Mouse (Mus musculus) heart, embryonic 10.5 days (tissue): ENCODE results near the gene Olfr706. TPM values are rescaled to one million over a fixed set of nuclear protein-coding genes. Genes with fewer than 3 reads are reported as not detected.
"Not testable (repeated sequence)": the region's sequence is repeated elsewhere in the genome, so short reads cannot be mapped to it uniquely, and the experiment has no call there.

Experiments
- DNase-seq: peaks from one replicate; pipeline ENCODE4 v3.0.0-alpha.2; 2017; ENCODE audit warnings: low spot score
- H3K27ac ChIP-seq: fragments of 300-500 bp; sonication (generic); 2 replicates; pipeline ENCODE4 v1.5.1; 2016; ENCODE audit warnings: mild to moderate bottlenecking
- H3K27me3 ChIP-seq: fragments of 300-500 bp; sonication (generic); 2 replicates; pipeline ENCODE4 v1.6.1; 2016; ENCODE audit warnings: mild to moderate bottlenecking; ENCODE audit not compliant: poor library complexity, insufficient read depth, severe bottlenecking
- H3K36me3 ChIP-seq: fragments of 300-500 bp; sonication (generic); 2 replicates; pipeline ENCODE4 v1.6.1; 2016; ENCODE audit warnings: mild to moderate bottlenecking, moderate library complexity
- H3K4me1 ChIP-seq: fragments of 300-500 bp; sonication (generic); 2 replicates; pipeline ENCODE4 v1.6.1; 2016; ENCODE audit warnings: mild to moderate bottlenecking
- H3K4me3 ChIP-seq: fragments of 300-500 bp; sonication (generic); 2 replicates; pipeline ENCODE4 v1.5.1; 2016; ENCODE audit warnings: mild to moderate bottlenecking, moderate library complexity
- H3K9me3 ChIP-seq: fragments of 300-500 bp; sonication (generic); 2 replicates; pipeline ENCODE4 v1.6.1; 2016; ENCODE audit warnings: mild to moderate bottlenecking, moderate library complexity
- WGBS: fragments of 180-500 bp; shearing (Covaris S2); methylation state at CpG from one replicate; pipeline ENCODE4 v1.1.7; 2016; 5-methylcytosine and 5-hydroxymethylcytosine counted together
- polyA plus RNA-seq: library from polyadenylated mRNA; unstranded; fragments of >200 nt; fragmentation: Nextera tagmentation; extraction: Ambion mirVana; gene quantifications from 2 replicates; pipeline ENCODE4 v1.2.1, GENCODE M21; 2016

The Olfr706 gene
- polyA plus RNA-seq, result not detected in 2 replicates

DNA sequence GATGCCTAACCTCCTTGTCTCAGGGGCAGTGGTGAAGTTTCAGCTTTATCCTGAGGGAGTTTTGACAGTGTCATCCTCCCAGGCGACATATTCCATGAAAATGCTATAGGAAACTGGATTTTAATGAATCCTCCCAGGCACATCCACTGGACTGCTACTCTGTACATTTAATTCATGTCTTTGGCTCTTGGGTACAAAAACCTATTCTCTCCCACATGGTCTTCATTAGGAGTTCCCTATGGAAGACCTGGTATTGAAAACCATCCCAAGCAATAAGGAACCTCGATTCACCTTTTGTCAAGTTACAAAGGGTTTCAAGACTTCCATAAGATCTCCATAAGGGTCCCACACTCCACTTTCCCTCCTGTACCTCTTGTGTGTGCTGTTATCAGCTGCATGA is at the start of gene Olfr706:
TSS of gene Olfr706 (minus strand) at position 101 of the 400 bp plus-strand sequence.
- no peak within 1 kb of the TSS for H3K4me3 ChIP-seq
- no peak for DNase-seq
- 0 out of 2 replicates have a peak, but pooled peaks cover 3% of the 10 kb centered on the region for H3K9me3 ChIP-seq
- WGBS, result 81% methylated on average over 2 of the region's 2 CpGs
- H3K36me3 ChIP-seq, result no peaks in the 10 kb centered on the region
- no peak within 1 kb of the TSS for H3K27ac ChIP-seq
- H3K4me1 ChIP-seq, result no peaks in the 10 kb centered on the region
- H3K27me3 ChIP-seq, result no peaks in the 10 kb centered on the region

DNA sequence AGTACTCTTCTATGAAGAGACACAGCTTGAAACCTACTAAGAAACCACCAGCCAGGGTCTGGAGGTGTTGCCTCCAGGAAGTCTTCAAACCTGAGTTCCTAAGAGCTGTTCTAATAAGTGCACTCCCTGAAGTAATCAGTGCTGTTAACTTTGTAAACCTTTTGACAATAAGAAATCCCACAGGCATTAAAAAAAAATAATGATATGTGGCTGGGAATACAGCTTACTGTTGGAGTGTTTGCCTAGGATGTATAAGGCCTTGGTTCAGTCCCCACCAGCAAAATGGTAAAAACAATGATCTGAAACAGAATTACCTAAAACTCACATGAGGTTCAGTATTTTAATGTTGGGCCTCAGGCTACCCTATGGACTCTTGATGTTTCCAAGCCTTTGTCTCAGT is 44.2 kb upstream of the Olfr706 start, which contains the start of gene Olfr709-ps1:
TSS of gene Olfr709-ps1 (minus strand) at position 101 of the 400 bp plus-strand sequence.
- Histone ChIP-seq H3K4me3 (no peak within 1 kb of the TSS), H3K27me3 (no peaks in the 10 kb centered on the region), H3K27ac (no peak within 1 kb of the TSS), H3K36me3 (no peaks in the 10 kb centered on the region), H3K4me1 (no peaks in the 10 kb centered on the region), H3K9me3 (no peaks in the 10 kb centered on the region)
- DNase-seq, result no peak

GRCm38 (mm10) chr7:106920961-106921360 is 33.0 kb upstream of the Olfr706 start:
- WGBS, result 79% methylated on average over 7 of the region's 7 CpGs

DNA sequence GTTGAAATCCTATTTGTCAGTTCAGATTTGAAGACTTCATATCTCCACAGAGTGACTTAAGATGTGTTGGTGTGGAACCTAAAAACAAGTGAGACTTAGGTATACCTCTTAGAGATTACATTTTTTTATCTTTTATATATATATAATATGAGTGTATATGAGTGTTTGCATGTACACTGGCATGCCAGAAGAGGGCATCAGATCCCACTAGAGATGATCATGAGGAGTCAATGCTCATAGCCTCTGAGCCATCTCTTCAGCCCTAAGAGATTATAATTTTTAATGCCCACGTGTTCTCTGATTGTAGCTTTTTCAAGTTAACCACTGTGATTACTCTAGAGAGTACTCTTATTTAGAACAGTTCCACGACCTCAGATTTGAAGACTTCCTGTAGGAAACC is 19.7 kb upstream of the Olfr706 start, which contains the start of gene Olfr1532-ps1:
TSS of gene Olfr1532-ps1 (plus strand) at position 326 of the 400 bp plus-strand sequence.
- WGBS, result 56% methylated on average over 2 of the region's 2 CpGs
- Histone ChIP-seq H3K27ac (no peak within 1 kb of the TSS), H3K27me3 (no peaks in the 10 kb centered on the region), H3K4me1 (no peaks in the 10 kb centered on the region), H3K36me3 (no peaks in the 10 kb centered on the region), H3K9me3 (no peaks in the 10 kb centered on the region), H3K4me3 (no peak within 1 kb of the TSS)
- no peak for DNase-seq

More at GRCm38 (mm10) chr7:106920961-106921360, 33.0 kb upstream of the Olfr706 start:
- not testable (repeated sequence) for DNase-seq, H3K4me1 ChIP-seq, H3K27me3 ChIP-seq, H3K27ac ChIP-seq, H3K36me3 ChIP-seq, H3K9me3 ChIP-seq, H3K4me3 ChIP-seq

DNA sequence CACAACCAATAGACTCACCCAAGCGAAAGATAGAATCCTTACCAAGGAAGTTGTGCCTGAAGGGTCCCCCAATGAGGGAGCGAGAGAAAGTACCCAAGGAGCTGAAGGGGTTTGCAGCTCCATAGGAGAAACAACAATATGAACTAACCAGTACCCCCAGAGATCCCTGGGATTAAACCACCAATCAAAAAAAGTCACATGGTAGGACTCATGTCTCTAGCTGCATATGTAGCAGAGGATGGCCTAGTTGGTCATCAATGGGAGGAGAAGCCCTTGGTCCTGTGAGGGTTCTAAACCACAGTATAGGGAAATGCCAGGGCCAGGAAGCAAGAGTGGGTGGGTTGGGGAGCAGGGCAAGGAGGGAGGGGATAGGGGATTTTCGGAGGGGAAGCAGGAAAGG is 13.2 kb upstream of the Olfr706 start, which contains the start of gene Olfr707:
TSS of gene Olfr707 (minus strand) at position 101 of the 400 bp plus-strand sequence.
- not testable (repeated sequence) for H3K27me3 ChIP-seq, H3K4me1 ChIP-seq, H3K9me3 ChIP-seq, H3K4me3 ChIP-seq, H3K27ac ChIP-seq, H3K36me3 ChIP-seq, DNase-seq
- 83% methylated on average over 3 of the region's 3 CpGs for WGBS

DNA sequence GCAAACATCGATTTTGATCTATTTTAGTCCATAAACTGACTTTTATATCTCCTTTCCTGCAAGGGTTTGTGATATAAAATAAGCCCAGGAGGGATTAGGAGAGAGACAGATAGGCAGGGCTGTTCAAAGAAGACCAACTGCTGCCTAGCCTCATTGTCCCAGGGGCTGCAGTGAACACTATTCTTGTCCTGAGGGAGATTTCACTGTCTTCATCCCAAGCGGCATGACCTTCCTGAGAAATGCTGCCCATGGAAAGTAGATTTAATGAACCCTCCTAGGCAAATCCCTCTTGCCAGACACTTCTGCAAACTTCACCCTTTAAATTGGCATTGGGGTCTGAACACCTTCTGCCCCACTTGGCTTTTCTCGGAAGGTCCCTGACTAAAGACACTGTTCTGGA is 11.2 kb downstream of the Olfr706 start, which contains the start of gene Olfr705:
TSS of gene Olfr705 (minus strand) at position 101 of the 400 bp plus-strand sequence.
- 75% methylated on average over 3 of the region's 3 CpGs for WGBS
- Histone ChIP-seq H3K27ac (no peak within 1 kb of the TSS), H3K4me1 (no peaks in the 10 kb centered on the region), H3K36me3 (no peaks in the 10 kb centered on the region), H3K9me3 (no peaks in the 10 kb centered on the region), H3K4me3 (no peak within 1 kb of the TSS), H3K27me3 (no peaks in the 10 kb centered on the region)
- DNase-seq, result no peak

GRCm38 (mm10) chr7:106862885-106863284 is 25.1 kb downstream of the Olfr706 start, which contains the start of gene Olfr704:
TSS of gene Olfr704 (plus strand) at chr7:106863185.
- no peaks in the 10 kb centered on the region for H3K36me3 ChIP-seq

GRCm38 (mm10) chr7:106843060-106843459 is 44.9 kb downstream of the Olfr706 start, which contains the start of gene Olfr703:
TSS of gene Olfr703 (plus strand) at chr7:106843360.
- Histone ChIP-seq H3K27ac (no peak within 1 kb of the TSS), H3K9me3 (no peaks in the 10 kb centered on the region), H3K4me1 (no peaks in the 10 kb centered on the region), H3K36me3 (no peaks in the 10 kb centered on the region), H3K4me3 (no peak within 1 kb of the TSS), H3K27me3 (no peaks in the 10 kb centered on the region)
- WGBS, result 72% methylated on average over 2 of the region's 2 CpGs
- no peak for DNase-seq

More at GRCm38 (mm10) chr7:106862885-106863284, 25.1 kb downstream of the Olfr706 start, which contains the start of gene Olfr704:
- no peak for DNase-seq
- Histone ChIP-seq H3K9me3 (no peaks in the 10 kb centered on the region), H3K4me3 (no peak within 1 kb of the TSS), H3K4me1 (no peaks in the 10 kb centered on the region), H3K27me3 (no peaks in the 10 kb centered on the region), H3K27ac (no peak within 1 kb of the TSS)

DNA sequence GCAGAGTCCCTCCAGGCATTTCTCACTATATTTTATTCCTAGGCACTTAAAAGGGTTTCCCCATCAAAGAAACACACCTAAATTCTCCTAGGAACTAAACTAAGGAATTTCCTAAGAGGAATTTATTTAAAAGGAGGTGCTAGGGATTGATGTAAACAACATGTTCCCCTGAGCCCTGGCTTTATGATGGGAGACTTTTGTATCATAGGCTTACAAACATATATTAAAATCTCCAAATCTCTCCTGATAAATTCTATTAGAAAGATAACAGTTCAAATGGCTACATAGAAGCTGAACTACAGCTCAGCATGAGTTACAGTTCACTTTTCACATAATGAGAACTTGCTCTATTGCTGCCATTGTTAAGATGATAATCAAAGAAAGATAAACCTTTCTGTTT is 54.2 kb downstream of the Olfr706 start, which contains the start of gene Olfr702:
TSS of gene Olfr702 (minus strand) at position 101 of the 400 bp plus-strand sequence.
- Histone ChIP-seq H3K27ac (no peak within 1 kb of the TSS), H3K4me3 (no peak within 1 kb of the TSS), H3K36me3 (no peaks in the 10 kb centered on the region), H3K9me3 (no peaks in the 10 kb centered on the region), H3K4me1 (no peaks in the 10 kb centered on the region), H3K27me3 (no peaks in the 10 kb centered on the region)
- no peak for DNase-seq

Other genes with a start within 250 kb of the Olfr706 start
- gene Olfr693, start 207.6 kb downstream of the Olfr706 start, polyA plus RNA-seq, result not detected in 2 replicates
- gene Olfr694, start 196.3 kb downstream of the Olfr706 start, polyA plus RNA-seq, result not detected in 2 replicates
- not detected in 2 replicates for gene Olfr695, start 171.8 kb downstream of the Olfr706 start, polyA plus RNA-seq
- not detected in 2 replicates for gene Olfr697, start 145.7 kb downstream of the Olfr706 start, polyA plus RNA-seq
- gene Olfr698, start 132.8 kb downstream of the Olfr706 start, polyA plus RNA-seq, result not detected in 2 replicates
- gene Olfr699, start 95.0 kb downstream of the Olfr706 start, polyA plus RNA-seq, result not detected in 2 replicates
- gene Olfr700, start 79.3 kb downstream of the Olfr706 start, polyA plus RNA-seq, result not detected in 2 replicates
- not detected in 2 replicates for gene Olfr701, start 74.0 kb downstream of the Olfr706 start, polyA plus RNA-seq
- not detected in 2 replicates for gene Olfr702, start 54.3 kb downstream of the Olfr706 start, polyA plus RNA-seq
- gene Olfr703, start 44.8 kb downstream of the Olfr706 start, polyA plus RNA-seq, result not detected in 2 replicates
- gene Olfr704, start 25.0 kb downstream of the Olfr706 start, polyA plus RNA-seq, result not detected in 2 replicates
- not detected in 2 replicates for gene Olfr705, start 11.3 kb downstream of the Olfr706 start, polyA plus RNA-seq
- gene Olfr707, start 13.1 kb upstream of the Olfr706 start, polyA plus RNA-seq, result not detected in 2 replicates
- not detected in 2 replicates for gene Olfr1532-ps1, start 19.8 kb upstream of the Olfr706 start, polyA plus RNA-seq
- gene Olfr709-ps1, start 44.1 kb upstream of the Olfr706 start, polyA plus RNA-seq, result not detected in 2 replicates
- gene Olfr710, start 60.1 kb upstream of the Olfr706 start, polyA plus RNA-seq, result not detected in 2 replicates
- not detected in 2 replicates for gene Olfr6, start 75.8 kb upstream of the Olfr706 start, polyA plus RNA-seq
- not detected in 2 replicates for gene Olfr711, start 87.3 kb upstream of the Olfr706 start, polyA plus RNA-seq
- gene Olfr2, start 117.9 kb upstream of the Olfr706 start, polyA plus RNA-seq, result not detected in 2 replicates
- not detected in 2 replicates for gene Olfr713, start 143.0 kb upstream of the Olfr706 start, polyA plus RNA-seq
- not detected in 2 replicates for gene Olfr714, start 182.8 kb upstream of the Olfr706 start, polyA plus RNA-seq
- not detected in 2 replicates for gene Olfr17, start 205.1 kb upstream of the Olfr706 start, polyA plus RNA-seq
- gene Olfr715b, start 222.2 kb upstream of the Olfr706 start, polyA plus RNA-seq, result not detected in 2 replicates
- gene Olfr715, start 242.9 kb upstream of the Olfr706 start, polyA plus RNA-seq, result not detected in 2 replicates